Mouse (Mus musculus) kidney, postnatal 14 days (tissue): ENCODE measurements at regions not wholly inside any gene's neighbourhood (a gene's known extent, or its start where the extent isn't known, plus 50 kb on each side); places are given as distances from the start of the nearest gene placed in this dataset.

ENCODE experiments used
- DNase-seq: peaks from one replicate; pipeline ENCODE4 v3.0.0; 2022; ENCODE audit warnings: mixed read lengths

DNA sequence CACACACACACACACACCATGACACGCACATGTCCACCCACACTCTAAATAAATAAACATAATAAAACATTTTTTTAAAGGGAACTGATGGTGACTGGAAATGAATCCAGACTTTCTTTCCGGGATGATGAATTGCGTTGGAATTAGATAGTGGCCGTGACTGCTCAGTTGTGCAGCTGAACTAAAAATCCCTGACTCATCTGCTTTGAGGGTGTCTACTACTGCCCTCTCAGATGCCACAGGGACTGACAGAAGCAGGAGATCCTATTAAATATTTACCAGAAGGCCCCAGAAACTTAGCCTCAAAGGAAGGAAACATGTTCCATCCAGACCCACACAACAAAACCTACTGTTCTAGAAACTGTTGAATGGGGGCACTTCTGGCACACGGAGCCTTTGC lies 65.7 kb downstream of the Polr2m start:
- DNase-seq = peak; percentile 33

DNA sequence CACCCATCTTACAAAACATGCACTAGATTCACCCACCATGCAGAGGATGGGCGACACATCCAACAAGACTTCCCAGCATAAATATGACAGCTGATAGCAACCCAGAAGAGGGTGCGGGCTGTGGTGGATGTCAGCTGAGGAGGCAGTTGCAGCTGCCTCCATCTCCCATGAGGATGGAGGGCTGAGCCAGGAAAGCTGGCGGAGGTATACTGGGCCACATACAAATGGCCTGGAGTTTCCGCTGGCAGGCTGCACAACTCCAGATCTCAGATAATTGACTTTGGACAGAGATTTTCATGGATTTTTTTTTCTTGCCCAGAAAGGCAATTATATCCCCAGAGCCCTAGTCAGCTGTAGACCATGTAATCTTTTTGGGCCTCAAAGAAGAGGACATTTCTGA lies 67.2 kb downstream of the Polr2m start:
- no peak for DNase-seq

DNA sequence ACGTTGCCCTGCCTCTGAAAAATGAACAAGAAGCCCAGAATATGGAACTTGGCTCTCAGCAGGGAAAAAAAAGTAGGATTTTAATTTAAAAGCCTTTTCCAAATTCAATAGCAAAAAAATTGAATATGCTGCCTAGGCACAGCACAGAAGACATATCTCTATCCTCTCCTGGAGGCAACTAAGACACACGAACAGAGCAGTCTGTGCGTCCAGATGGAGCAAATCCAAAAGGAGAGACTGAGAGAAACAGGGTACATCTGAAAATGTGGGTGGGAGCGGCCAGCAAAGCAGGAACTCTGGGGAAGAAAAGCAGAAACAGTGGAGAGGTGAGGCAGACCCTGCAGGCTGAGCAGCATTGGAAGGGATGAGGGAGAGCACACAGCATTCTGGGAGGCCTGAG lies 68.5 kb downstream of the Polr2m start:
- no peak for DNase-seq

DNA sequence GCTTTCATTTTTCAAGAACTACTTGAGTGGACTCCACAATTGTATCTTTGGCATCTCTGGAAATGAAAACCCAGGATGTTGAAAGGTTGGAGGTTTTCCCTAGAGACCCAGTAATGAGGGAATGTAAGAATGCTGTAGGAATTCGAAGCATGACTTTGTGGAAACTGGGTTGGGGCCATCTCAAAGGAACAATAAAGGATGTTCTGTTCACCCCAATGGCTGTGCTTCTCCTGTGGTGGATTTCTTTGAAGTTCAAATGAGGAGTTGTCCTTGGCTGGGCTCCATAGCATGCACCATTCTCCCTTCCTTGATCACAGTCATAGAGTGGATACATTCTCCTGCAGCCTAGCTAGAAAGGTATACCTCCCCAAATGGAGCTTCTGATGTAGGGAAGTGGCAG lies 74.6 kb downstream of the Polr2m start:
- no peak for DNase-seq

DNA sequence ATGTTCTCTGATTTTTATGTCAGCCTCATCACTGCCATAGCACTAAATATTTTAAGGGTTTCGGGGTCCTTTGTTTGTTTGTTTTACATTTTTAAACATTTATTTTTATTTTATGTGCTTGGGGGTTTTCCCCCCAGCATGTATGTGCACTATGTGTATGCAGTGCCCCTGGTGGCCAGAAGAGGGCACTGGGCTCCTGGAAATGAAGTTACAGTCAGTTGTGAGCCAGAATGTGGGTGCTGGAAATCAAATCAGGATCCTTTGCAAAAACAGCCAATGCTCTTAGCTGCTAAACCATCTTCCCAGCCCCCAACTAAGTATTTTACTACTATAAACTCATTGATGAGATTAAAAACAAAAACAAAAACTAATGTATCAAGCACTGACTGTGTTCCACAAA lies 75.8 kb downstream of the Polr2m start:
- DNase-seq = no peak

DNA sequence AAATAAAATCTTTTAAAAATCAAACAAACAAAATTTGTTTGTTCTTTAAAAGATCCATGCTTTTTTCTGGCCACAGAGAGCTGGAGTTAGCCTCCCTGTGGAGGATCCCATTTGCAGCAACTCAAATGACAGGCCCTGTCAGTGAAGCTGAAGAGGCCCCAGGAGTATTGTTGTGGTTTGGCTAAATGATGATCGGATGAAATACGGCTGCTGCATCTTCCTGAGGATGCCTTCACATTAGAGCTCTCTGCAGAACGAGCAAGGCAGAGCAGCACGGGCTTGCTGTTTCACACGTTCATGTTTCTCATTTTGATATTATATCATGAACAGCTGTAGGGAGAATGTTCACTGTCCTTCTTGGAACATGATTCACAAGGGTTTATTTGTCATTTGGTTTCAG lies 76.8 kb downstream of the Polr2m start:
- DNase-seq = no peak

DNA sequence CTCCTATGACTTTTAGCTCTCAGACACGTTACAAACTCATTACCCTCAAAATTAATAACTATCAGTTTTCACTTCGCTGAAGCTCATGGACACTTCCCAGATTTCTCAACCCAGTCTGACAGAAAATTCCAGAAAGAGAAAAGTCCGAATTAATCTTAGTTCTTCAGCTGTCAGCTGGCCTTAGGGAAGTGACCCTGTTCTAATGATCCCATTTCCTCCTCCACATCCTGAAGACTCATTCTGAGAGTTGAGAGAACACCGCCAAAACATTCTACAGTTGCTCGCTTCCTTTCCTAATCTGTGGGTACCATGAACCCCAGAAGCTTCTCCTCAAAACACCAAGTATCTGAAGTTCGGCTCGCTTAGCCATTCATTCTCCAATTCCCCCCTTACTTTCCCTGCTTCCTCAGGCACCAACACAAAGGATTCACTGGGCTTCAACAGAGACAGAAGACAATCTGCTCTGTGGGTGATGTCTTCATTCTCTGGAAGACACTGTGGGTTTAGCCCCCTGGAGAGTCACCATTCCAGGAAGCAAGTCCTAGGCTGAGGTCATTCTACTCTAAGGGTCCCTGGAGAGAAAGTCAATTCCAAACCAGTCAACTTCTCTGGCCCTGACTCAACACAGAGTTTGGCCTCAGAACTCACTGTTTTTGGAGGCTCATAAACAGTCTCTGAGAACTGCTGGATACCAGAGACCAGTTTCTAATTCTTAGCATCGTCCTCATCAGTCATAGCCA lies 81.2 kb downstream of the Polr2m start:
- DNase-seq = no peak

DNA sequence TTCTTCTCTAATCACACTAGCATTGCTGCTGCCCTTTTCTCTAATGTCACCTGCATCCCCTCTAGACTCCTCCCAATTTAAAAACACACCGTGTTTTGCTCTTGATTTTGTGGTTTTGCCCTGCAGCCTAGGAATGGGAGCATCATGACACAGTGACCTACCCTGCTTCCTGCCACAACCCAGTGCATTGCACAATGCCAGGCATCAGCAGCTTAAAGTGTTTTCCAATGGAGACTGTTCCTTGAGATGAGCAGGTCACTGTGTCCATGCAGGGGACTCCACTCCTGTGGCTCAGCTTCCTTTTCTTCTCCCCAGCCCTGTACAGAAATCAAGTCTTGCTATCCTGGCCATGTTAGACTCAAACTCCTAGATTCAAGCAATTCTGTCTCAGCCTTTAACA lies 84.1 kb downstream of the Polr2m start:
- no peak for DNase-seq

DNA sequence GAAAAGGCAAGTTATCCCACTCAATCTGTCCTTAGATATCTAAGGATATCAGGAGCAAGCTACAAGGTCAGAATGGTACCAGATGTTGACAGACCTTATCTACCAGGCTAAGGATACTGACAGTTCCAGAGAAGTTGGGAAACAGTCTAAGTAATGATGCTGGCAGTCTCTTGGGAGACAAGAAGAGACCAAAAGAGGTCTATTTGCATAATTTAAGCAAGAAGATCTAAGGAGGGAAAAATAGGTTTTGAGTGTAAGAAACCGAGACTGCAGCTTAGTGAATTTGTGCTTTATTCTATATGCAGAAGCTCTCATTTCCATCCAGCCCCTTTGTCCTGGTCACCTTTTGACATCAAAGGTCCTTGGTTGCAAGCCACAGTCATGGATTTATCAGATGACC lies 86.4 kb downstream of the Polr2m start:
- no peak for DNase-seq

DNA sequence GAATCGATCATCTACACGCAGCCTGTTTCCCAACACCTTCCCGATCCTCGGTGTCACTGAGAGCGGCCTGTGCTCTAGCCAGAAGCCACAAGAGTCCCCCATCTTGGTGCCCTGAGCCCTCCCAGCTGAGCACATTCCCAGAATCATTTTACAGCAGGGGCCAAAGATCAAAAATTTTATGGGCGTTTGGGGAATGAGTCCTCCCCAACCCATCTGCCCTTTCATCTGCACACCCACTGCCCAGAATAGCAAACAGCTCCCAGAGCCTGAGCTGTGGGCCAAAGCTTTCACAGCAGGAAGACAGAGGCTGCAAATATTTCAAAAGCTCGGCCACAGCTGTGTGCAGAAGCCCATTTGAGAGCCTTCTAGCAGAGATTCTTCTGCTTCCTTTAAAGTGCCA lies 89.0 kb downstream of the Polr2m start:
- DNase-seq = peak; percentile 66

DNA sequence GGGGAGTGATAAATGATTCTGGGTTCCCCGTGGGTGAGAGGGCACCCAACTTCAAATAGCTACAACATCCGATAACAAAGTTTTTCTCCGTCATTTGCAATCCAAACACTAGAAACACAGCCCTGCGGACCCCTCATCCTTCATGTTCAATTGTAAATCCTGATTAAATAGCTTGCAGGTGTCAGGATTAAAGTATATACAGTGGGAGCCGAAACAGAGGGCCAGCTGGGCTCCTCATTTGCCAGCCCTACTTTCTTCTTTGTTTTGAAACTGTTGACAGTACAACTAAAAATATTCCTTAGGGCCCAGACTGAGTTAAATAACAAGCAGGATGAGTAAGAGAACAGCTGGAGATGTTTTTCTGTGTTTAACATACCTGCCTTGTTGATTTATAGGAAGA lies 95.5 kb downstream of the Polr2m start:
- DNase-seq = no peak

DNA sequence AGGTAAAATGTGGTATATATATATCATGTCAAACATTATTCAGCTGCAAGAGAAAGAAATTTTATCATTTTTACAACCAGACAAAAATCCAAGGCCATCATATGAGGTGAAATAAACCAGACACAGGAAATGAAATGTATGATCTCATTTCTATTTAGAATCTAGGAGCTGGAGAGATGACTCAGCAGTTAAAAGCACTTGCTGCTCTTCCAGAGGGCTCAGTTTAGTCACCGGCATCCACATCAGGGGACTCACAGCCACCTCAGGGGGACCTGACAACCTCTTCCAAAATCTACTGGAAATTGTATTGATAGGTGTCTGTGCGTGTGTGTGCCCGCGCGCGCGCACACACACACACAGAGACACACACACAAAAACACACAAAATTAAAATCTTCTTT lies 98.3 kb downstream of the Polr2m start:
- no peak for DNase-seq

DNA sequence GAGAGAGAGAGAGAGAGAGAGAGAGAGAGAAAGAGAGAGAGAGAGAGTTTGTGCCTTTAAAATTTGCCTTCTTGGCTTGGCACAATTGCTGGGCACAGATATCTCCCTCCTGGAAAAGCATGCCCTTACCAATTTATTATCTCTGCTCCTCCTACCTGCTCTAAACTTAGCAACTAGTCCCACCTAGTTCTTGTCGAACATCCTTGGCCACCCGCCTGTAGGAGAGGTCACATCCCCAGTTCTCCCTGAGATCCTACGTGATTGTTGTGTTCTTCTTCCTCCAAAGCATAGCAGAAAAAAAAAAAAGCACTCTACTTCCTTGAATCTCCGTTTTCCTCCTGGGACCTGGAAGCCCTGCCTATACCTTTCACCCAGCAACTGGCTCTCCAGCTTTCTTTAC lies 101.8 kb downstream of the Polr2m start:
- DNase-seq = no peak

DNA sequence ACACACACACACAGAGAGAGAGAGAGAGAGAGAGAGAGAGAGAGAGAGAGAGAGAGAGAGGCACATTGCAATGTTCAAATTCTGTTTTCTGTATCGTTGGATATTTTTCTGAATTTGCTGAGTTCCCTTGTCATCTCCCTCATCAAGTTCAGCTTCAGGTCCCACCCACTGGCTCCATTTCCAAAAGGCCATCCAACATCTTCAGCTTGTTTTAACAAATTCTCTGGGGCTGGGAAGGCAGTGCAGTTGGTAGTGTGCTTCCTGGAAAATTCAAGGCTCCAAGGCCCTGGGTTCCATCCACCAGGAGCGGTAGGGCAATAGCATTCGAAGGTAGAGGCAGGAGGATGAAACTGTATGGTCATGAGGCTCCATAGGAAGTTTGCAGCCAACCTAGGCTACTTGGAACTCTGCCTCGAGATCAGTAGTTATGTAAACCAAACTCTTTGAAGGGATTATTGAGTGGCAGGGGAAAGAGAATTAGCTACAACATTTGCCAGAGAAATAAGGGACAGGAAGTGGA lies 105.9 kb downstream of the Polr2m start:
- no peak for DNase-seq

DNA sequence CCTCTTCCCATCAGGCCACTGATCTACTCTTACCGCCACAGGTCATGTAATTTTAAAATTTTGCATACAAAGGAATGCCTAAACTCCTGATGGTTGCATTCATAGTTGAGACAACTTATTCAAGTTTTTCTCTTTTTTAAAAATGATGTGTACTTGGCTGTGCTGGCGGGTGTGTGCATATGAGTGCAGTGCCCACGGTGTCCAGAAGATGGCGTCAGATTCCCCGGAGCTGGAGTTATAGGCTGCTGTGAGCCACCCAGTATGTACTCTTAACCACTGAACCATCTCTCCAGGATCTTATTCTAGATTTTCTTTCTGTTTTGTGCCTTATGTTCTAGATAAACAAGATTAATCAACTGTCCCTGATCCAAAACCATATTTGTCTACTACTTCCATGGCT lies 116.0 kb downstream of the Polr2m start:
- DNase-seq = no peak

DNA sequence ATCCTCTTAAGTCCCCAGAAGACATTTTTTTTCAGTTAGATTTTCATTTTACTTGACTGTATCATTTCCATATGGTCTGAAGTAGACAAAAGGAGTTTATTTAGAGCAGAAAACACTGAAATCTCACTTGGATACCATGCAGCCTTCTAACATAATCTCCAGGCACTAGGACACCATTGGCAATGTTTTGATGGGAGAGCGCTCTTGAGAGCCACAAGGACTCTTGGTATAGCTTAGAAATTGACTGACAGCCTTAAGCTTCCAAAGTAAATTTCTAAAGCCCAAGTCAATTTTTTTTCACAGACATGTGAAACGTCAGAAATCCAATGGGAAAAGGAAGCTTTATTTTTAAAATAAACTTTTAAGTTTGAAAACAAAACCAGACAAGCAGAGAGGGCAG lies 116.5 kb downstream of the Polr2m start:
- no peak for DNase-seq

DNA sequence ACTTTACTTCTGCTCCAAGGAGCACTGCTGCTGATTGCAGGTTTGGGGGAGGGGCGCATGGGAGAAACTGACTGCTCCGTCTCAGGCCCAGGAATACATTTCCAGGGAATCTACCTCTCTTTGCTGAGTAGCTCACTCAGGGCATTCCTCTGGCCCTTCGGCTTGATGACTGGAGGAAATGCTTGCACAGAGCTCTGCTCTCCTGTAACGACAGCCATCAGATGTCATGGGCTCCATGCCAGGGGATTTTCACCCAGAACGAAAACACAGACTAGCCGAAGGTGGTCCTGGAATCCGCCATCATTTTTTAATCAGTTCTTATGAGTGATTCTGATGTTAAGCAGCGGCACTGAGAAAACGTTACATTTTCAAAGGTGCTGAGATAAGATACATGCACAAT lies 119.2 kb downstream of the Polr2m start:
- peak; percentile 18 for DNase-seq

DNA sequence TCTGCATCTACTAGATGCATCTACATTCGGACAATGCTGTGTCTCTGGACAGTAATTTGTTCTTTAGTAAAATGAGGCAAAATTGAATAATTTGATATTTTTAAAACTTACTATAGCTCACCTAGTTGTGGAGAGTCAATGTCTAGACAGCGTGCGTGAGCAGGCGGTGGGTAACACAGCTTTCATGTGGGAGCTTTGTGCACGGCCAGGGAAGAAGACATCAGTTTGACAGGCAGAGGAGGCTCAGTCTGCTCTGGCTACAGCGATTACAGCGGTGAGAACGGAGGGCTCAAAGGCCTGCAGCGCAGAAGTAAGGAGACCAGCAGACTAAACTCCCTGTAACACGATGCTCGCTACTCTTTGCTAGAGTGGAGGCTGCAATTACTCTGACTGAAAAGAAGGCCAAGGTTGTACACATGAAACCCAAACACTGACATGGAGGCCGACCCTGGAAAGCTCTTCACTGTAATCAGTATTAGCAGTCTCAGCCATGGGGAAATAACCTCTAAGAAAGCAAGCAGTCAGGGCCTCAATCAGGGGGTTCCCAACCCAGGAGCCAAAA lies 120.5 kb downstream of the Polr2m start:
- no peak for DNase-seq

DNA sequence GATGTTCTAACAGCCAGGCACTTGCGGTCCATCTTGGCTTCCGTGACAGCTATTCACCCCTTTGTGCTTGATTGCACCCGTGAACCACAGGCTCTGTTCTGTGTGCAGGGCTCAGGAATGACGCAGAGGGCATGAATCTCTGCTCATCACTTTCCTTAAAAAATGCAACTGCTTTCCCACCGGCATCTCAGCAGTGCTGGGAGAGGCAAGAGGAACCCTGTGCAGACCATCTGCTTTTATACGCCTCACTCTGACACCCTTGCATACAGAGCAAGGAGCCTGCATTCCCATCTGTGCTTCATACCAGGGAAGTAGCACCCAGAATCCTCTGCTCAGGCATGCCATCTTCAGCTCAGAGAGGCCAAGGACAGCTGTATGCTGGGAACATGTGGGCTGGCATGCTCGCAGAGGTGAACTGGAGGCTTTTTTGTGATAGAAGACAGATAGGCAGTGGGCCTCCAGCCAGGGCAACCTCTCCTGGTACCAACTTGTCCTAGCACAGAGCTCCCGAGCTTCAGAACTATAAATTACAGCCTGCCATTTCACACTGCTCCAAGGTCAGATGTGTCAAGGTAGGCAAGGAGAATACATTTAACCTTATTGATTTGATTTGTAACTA lies 121.6 kb downstream of the Polr2m start:
- no peak for DNase-seq

DNA sequence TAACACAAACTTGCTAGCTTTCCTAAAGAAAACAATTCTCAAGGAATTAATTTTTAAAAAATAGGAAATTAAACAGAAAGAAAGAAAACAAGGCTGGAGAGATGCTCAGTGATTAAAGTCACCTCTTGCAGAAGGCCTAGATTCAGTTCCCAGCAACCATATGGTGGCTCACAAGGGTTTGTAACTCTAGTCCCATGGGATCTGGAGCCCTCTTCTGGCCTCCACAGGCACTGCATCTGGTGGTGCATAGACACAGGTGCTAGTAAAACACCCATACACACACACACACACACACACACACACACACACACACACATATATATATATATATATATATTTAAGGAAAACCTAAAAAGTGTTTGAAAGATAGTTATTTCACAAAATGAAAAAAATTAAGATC lies 123.3 kb downstream of the Polr2m start:
- DNase-seq = no peak

DNA sequence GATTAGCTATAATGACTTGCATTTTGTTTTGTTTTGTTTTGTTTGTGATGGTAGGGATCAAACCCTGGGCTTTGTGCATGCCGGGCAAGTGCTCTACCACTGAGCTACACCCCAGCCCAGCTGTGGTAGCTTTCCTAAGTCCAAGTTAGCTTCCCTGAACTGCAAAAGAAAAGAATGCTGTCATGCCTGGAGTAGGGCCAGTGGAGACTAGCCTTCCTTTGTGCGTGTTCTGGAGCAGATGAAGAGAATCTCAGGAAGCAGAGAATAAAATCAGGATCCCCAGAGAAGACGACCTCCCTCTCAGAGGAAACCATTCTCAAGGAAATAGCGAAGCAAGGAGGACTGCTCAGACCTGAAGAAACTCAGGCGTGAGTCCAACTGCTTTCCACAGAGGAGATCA lies 123.8 kb downstream of the Polr2m start:
- peak; percentile 20 for DNase-seq

DNA sequence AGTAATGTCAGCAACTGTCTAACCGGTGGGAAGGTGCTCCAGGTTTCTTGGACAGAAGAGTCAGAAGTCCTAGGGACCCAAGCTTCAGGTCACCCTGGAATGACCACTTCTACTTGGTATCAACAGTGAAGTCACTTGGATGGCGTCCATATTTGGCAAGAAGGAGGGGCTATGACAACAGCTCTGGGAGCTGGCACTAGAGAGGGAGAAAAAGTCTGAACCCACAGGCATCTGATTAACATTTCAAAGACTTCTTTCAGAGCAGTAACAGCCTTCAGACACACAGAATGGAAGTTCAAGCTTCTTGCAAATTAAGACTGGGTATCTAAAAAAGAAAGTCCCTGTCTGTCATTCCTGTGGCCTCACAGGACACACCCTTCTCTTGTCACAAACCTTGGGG lies 124.4 kb downstream of the Polr2m start:
- DNase-seq = peak; percentile 42

DNA sequence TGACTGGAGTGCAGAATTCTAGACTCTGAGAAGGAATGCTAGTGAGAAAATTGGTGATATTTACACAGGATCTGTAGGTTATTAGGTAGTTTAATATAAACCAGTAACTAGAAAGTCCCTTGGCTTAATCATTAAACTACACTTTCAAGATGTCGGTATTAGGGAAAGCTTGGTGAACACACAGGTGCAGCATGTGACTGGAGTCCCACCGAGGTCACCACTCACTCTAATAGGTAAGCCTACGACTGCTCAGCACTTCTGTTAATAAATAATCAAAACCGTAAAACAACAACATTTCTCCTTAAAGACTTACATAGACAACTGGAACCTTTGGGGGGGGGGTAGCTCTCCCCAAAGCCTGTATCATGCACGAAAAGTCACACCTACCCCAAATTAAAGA lies 125.1 kb downstream of the Polr2m start:
- peak; percentile 63 for DNase-seq

DNA sequence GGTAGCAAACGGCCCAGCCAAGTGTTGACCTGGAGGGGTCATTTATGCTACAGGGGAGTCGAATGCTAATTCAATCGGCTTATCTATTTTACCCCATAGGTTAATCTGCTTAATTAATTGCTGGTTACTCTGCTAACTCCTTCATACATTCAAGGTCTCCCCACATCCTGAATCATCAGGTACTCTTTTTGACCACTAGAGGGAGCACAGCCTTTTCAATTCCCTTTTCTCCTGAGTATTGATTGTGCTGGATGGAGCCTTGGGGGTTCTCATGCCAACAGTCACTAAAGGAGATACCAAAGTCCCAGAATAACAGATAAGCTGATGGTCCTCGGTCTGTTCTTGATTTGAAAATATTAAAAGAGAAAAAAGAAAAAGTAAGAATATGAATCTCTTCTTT lies 126.8 kb downstream of the Polr2m start:
- DNase-seq = peak; percentile 44

DNA sequence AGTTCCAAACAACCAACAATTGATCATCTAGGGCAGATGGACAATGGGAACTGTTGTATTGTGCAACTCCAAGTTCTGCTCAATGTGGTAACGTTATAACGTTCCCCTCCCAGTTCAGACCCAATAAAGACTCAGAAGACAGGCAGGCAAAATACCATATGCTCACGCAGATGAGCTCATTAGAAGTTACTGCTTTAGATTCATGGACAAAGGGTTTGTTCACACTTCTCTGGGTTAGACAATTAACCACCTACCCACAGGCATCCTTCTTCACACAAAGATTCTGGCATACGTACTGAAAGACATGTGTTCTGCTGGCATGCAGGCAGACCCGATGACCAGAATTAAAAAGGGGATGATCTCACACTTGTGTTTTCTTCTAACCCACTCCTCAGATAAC lies 130.0 kb downstream of the Polr2m start:
- no peak for DNase-seq
